Mouse (Mus musculus): ENCODE measurements at regions not wholly inside any gene's neighbourhood (a gene's known extent, or its start where the extent isn't known, plus 50 kb on each side); places are given as distances from the start of the nearest gene placed in this dataset.

- no peak for DNase-seq
Measured at GRCm38 (mm10) chr13:71481205-71481604, 482.3 kb downstream of the Irx1 start.

GRCm38 (mm10) chr13:71461552-71461951 lies 502.0 kb downstream of the Irx1 start:
- no peak for DNase-seq

- no peak for DNase-seq
Measured at GRCm38 (mm10) chr13:71460607-71461006, 502.9 kb downstream of the Irx1 start.

- DNase-seq, result no peak
Measured at GRCm38 (mm10) chr13:71460097-71460496, 503.4 kb downstream of the Irx1 start.

- DNase-seq, result peak; percentile 46
Measured at GRCm38 (mm10) chr13:71459022-71459536, 504.4 kb downstream of the Irx1 start.

GRCm38 (mm10) chr13:71458061-71458935 lies 505.2 kb downstream of the Irx1 start:
- peak; percentile 63 for DNase-seq

GRCm38 (mm10) chr13:71457550-71457949 lies 506.0 kb downstream of the Irx1 start:
- peak; percentile 14 for DNase-seq

- no peak for DNase-seq
Measured at GRCm38 (mm10) chr13:71452258-71452657, 511.3 kb downstream of the Irx1 start.

- no peak for DNase-seq
Measured at GRCm38 (mm10) chr13:71437601-71438099, 525.9 kb downstream of the Irx1 start.

GRCm38 (mm10) chr13:71403654-71404560 lies 559.6 kb downstream of the Irx1 start:
- no peak for DNase-seq

- no peak for DNase-seq
Measured at GRCm38 (mm10) chr13:71393716-71394309, 552.2 kb upstream of the Adamts16 start.

- no peak for DNase-seq
Measured at GRCm38 (mm10) chr13:71378641-71379040, 537.0 kb upstream of the Adamts16 start.

GRCm38 (mm10) chr13:71375909-71376606 lies 534.4 kb upstream of the Adamts16 start:
- no peak for DNase-seq

- no peak for DNase-seq
Measured at GRCm38 (mm10) chr13:71372701-71373685, 531.4 kb upstream of the Adamts16 start.

GRCm38 (mm10) chr13:71369832-71370231 lies 528.2 kb upstream of the Adamts16 start:
- DNase-seq, result no peak

GRCm38 (mm10) chr13:71365261-71365660 lies 523.6 kb upstream of the Adamts16 start:
- DNase-seq, result no peak

- no peak for DNase-seq
Measured at GRCm38 (mm10) chr13:71362311-71362710, 520.7 kb upstream of the Adamts16 start.

- no peak for DNase-seq
Measured at GRCm38 (mm10) chr13:71359112-71359511, 517.5 kb upstream of the Adamts16 start.

GRCm38 (mm10) chr13:71350787-71351186 lies 509.2 kb upstream of the Adamts16 start:
- no peak for DNase-seq

- no peak for DNase-seq
Measured at GRCm38 (mm10) chr13:71342921-71343320, 501.3 kb upstream of the Adamts16 start.

GRCm38 (mm10) chr13:71338700-71339099 lies 497.1 kb upstream of the Adamts16 start:
- peak; percentile 14 for DNase-seq

Data from kidney, adult 9 months (tissue).